Mouse (Mus musculus) kidney, embryonic 15.5 days (tissue): ENCODE data around the gene A3galt2. TPM values are rescaled to one million over a fixed set of nuclear protein-coding genes. Genes with fewer than 3 reads are reported as not detected.
A peak's percentile ranks its signal among the peaks of the same experiment; 100 is the strongest.

Experiments used
- ATAC-seq: fragments of 200-750 bp; cut with Nextera tagmentation; replicated peaks from 2 replicates; pipeline ENCODE4 v1.8.0; 2017; ENCODE audit warnings: moderate TSS enrichment; ENCODE audit not compliant: low FRiP score
- H3K27ac ChIP-seq: fragments of 300-500 bp; sonication (generic); 2 replicates; pipeline ENCODE4 v1.5.1; 2015; ENCODE audit warnings: mild to moderate bottlenecking, inconsistent platforms
- H3K27me3 ChIP-seq: fragments of 300-500 bp; sonication (generic); 2 replicates; pipeline ENCODE4 v1.6.1; 2015; ENCODE audit warnings: inconsistent platforms
- H3K36me3 ChIP-seq: fragments of 300-500 bp; sonication (generic); 2 replicates; pipeline ENCODE4 v1.6.1; 2015; ENCODE audit warnings: inconsistent platforms
- H3K4me1 ChIP-seq: fragments of 300-500 bp; sonication (generic); 2 replicates; pipeline ENCODE4 v1.6.1; 2015; ENCODE audit warnings: inconsistent platforms
- H3K4me2 ChIP-seq: fragments of 300-500 bp; sonication (generic); 2 replicates; pipeline ENCODE4 v1.6.1; 2015; ENCODE audit warnings: moderate library complexity, mild to moderate bottlenecking, inconsistent platforms
- H3K4me3 ChIP-seq: fragments of 300-500 bp; sonication (generic); replicated peaks from 2 replicates; pipeline ENCODE4 v1.5.1; 2015; ENCODE audit warnings: mild to moderate bottlenecking, inconsistent platforms
- H3K9ac ChIP-seq: fragments of 300-500 bp; sonication (generic); 2 replicates; pipeline ENCODE4 v1.6.1; 2015; ENCODE audit warnings: mild to moderate bottlenecking, inconsistent platforms
- H3K9me3 ChIP-seq: fragments of 300-500 bp; sonication (generic); replicated peaks from 2 replicates; pipeline ENCODE4 v1.6.1; 2016; ENCODE audit warnings: inconsistent platforms
- WGBS: fragments of 180-500 bp; shearing (Covaris S2); methylation state at CpG from one replicate; pipeline ENCODE4 v1.1.7; 2015; ENCODE audit warnings: mixed read lengths; 5-methylcytosine and 5-hydroxymethylcytosine counted together
- polyA plus RNA-seq: library from polyadenylated mRNA; unstranded; fragments of >200 nt; fragmentation: Nextera tagmentation; extraction: Ambion mirVana; gene quantifications from 2 replicates; pipeline ENCODE4 v1.2.1, GENCODE M21; 2015

A3galt2 gene
- polyA plus RNA-seq, 1 experiment from 2014 or later: 0.22 TPM

GRCm38 (mm10) chr4:128743031-128743626 is 12.0 kb upstream of the A3galt2 start:
- Histone ChIP-seq H3K36me3 (peaks cover 56% of the 10 kb centered on the region), H3K4me1 (peaks cover 25% of the 10 kb centered on the region), H3K27ac (peak overlapping the region; percentile 55), H3K4me2 (no peak overlapping the region), H3K4me3 (no peak overlapping the region), H3K9ac (no peak overlapping the region), H3K27me3 (no peaks in the 10 kb centered on the region), H3K9me3 (no peaks in the 10 kb centered on the region)
- no peak for ATAC-seq
- WGBS: 75% methylated on average over 12 of the region's 12 CpGs

GRCm38 (mm10) chr4:128745160-128745559 is 10.0 kb upstream of the A3galt2 start:
- 90% methylated on average over 8 of the region's 8 CpGs for WGBS
- Histone ChIP-seq H3K9me3 (no peaks in the 10 kb centered on the region), H3K4me3 (no peak overlapping the region), H3K27me3 (no peaks in the 10 kb centered on the region), H3K4me2 (no peak overlapping the region), H3K4me1 (peaks cover 20% of the 10 kb centered on the region), H3K36me3 (peaks cover 76% of the 10 kb centered on the region), H3K9ac (no peak overlapping the region), H3K27ac (no peak overlapping the region)
- no peak for ATAC-seq

- Histone ChIP-seq H3K4me3 (no peak overlapping the region), H3K4me1 (peaks cover 3% of the 10 kb centered on the region; the same call in 1 of the 2 replicates), H3K9me3 (no peaks in the 10 kb centered on the region), H3K27ac (no peak overlapping the region), H3K27me3 (no peaks in the 10 kb centered on the region), H3K36me3 (peaks cover 99% of the 10 kb centered on the region), H3K9ac (no peak overlapping the region), H3K4me2 (no peak overlapping the region)
- 85% methylated on average over 22 of the region's 22 CpGs for WGBS
- ATAC-seq: no peak
Measured at GRCm38 (mm10) chr4:128747614-128748270, 7.4 kb upstream of the A3galt2 start.

GRCm38 (mm10) chr4:128748309-128748708 is 6.9 kb upstream of the A3galt2 start:
- H3K27me3 ChIP-seq: no peaks in the 10 kb centered on the region
- no peaks in the 10 kb centered on the region for H3K4me1 ChIP-seq
- 91% methylated on average over 7 of the region's 7 CpGs for WGBS
- no peak for ATAC-seq
- no peak overlapping the region for H3K4me2 ChIP-seq
- peaks cover 99% of the 10 kb centered on the region for H3K36me3 ChIP-seq
- H3K4me3 ChIP-seq: no peak overlapping the region
- H3K27ac ChIP-seq: no peak overlapping the region
- H3K9ac ChIP-seq: no peak overlapping the region
- H3K9me3 ChIP-seq: no peaks in the 10 kb centered on the region

- Histone ChIP-seq H3K9ac (no peak overlapping the region), H3K4me2 (no peak overlapping the region), H3K4me3 (no peak overlapping the region), H3K9me3 (no peaks in the 10 kb centered on the region), H3K27ac (no peak overlapping the region), H3K27me3 (no peaks in the 10 kb centered on the region), H3K36me3 (peaks cover 88% of the 10 kb centered on the region), H3K4me1 (peaks cover 5% of the 10 kb centered on the region; the same call in 1 of the 2 replicates)
- ATAC-seq: no peak
- 68% methylated on average over 5 of the region's 5 CpGs for WGBS
Measured at GRCm38 (mm10) chr4:128751006-128751405, 4.2 kb upstream of the A3galt2 start.

- Histone ChIP-seq H3K27me3 (no peaks in the 10 kb centered on the region), H3K4me1 (peaks cover 5% of the 10 kb centered on the region; the same call in 1 of the 2 replicates), H3K4me3 (no peak overlapping the region), H3K36me3 (peaks cover 76% of the 10 kb centered on the region), H3K9ac (no peak overlapping the region), H3K27ac (no peak overlapping the region), H3K9me3 (no peaks in the 10 kb centered on the region), H3K4me2 (no peak overlapping the region)
- no peak for ATAC-seq
- 84% methylated on average over 13 of the region's 13 CpGs for WGBS
Measured at GRCm38 (mm10) chr4:128752031-128752757, 3.0 kb upstream of the A3galt2 start.

- Histone ChIP-seq H3K36me3 (peaks cover 62% of the 10 kb centered on the region), H3K4me2 (no peak overlapping the region), H3K27me3 (no peaks in the 10 kb centered on the region), H3K4me1 (peaks cover 9% of the 10 kb centered on the region; the same call in 1 of the 2 replicates), H3K9ac (no peak overlapping the region), H3K4me3 (no peak overlapping the region), H3K9me3 (no peaks in the 10 kb centered on the region), H3K27ac (no peak overlapping the region)
- no peak for ATAC-seq
- WGBS: 88% methylated on average over 7 of the region's 7 CpGs
Measured at GRCm38 (mm10) chr4:128753571-128753970, 1.6 kb upstream of the A3galt2 start.

- H3K27me3 ChIP-seq: no peaks in the 10 kb centered on the region
- WGBS: 73% methylated on average over 7 of the region's 7 CpGs
- H3K36me3 ChIP-seq: peaks cover 39% of the 10 kb centered on the region
- H3K4me2 ChIP-seq: no peak overlapping the region
- H3K9me3 ChIP-seq: no peaks in the 10 kb centered on the region
- ATAC-seq: no peak; the same call in 1 of the 2 replicates
- H3K27ac ChIP-seq: no peak overlapping the region
- H3K4me1 ChIP-seq: peaks cover 20% of the 10 kb centered on the region
- no peak overlapping the region for H3K4me3 ChIP-seq
- H3K9ac ChIP-seq: no peak overlapping the region
Measured at GRCm38 (mm10) chr4:128755900-128756299, 736 bp downstream of the A3galt2 start.

- 51% methylated on average over 5 of the region's 5 CpGs for WGBS
- ATAC-seq: peak; percentile 54; the same call in 1 of the 2 replicates
- H3K9me3 ChIP-seq: peaks cover 13% of the 10 kb centered on the region
Measured at GRCm38 (mm10) chr4:128759214-128759613, 4.0 kb downstream of the A3galt2 start.

GRCm38 (mm10) chr4:128760029-128760428 is 4.9 kb downstream of the A3galt2 start:
- 91% methylated on average over 6 of the region's 6 CpGs for WGBS
- Histone ChIP-seq H3K4me3 (no peak overlapping the region), H3K9me3 (peaks cover 14% of the 10 kb centered on the region), H3K27ac (no peak overlapping the region), H3K4me2 (no peak overlapping the region), H3K4me1 (peaks cover 19% of the 10 kb centered on the region), H3K27me3 (no peaks in the 10 kb centered on the region), H3K36me3 (peaks cover 5% of the 10 kb centered on the region), H3K9ac (no peak overlapping the region)
- no peak for ATAC-seq

More at GRCm38 (mm10) chr4:128759214-128759613, 4.0 kb downstream of the A3galt2 start:
- H3K4me2 ChIP-seq: no peak overlapping the region
- no peaks in the 10 kb centered on the region for H3K27me3 ChIP-seq
- no peak overlapping the region for H3K4me3 ChIP-seq
- 0 out of 2 replicates have a peak overlapping the region, but pooled peaks have one; percentile 18 for H3K27ac ChIP-seq
- no peak overlapping the region for H3K9ac ChIP-seq
- H3K36me3 ChIP-seq: peaks cover 9% of the 10 kb centered on the region
- peaks cover 20% of the 10 kb centered on the region for H3K4me1 ChIP-seq

GRCm38 (mm10) chr4:128766929-128767328 is 11.8 kb downstream of the A3galt2 start:
- no peak overlapping the region for H3K4me2 ChIP-seq
- H3K4me3 ChIP-seq: no peak overlapping the region
- H3K9ac ChIP-seq: no peak overlapping the region
- H3K9me3 ChIP-seq: peaks cover 14% of the 10 kb centered on the region
- no peaks in the 10 kb centered on the region for H3K27me3 ChIP-seq
- peaks cover 14% of the 10 kb centered on the region; the same call in 1 of the 2 replicates for H3K4me1 ChIP-seq
- 0 out of 2 replicates have a peak, but pooled peaks cover 4% of the 10 kb centered on the region for H3K36me3 ChIP-seq
- ATAC-seq: no peak
- WGBS: 94% methylated on average over 20 of the region's 20 CpGs
- no peak overlapping the region for H3K27ac ChIP-seq

- peaks cover 14% of the 10 kb centered on the region for H3K36me3 ChIP-seq
- no peak overlapping the region for H3K4me2 ChIP-seq
- ATAC-seq: no peak
- peaks cover 14% of the 10 kb centered on the region; the same call in 1 of the 2 replicates for H3K4me1 ChIP-seq
- no peak overlapping the region for H3K4me3 ChIP-seq
- H3K9ac ChIP-seq: no peak overlapping the region
- no peak overlapping the region for H3K27ac ChIP-seq
- H3K27me3 ChIP-seq: no peaks in the 10 kb centered on the region
- WGBS: 77% methylated on average over 13 of the region's 13 CpGs
- H3K9me3 ChIP-seq: peaks cover 10% of the 10 kb centered on the region
Measured at GRCm38 (mm10) chr4:128768120-128768519, 13.0 kb downstream of the A3galt2 start.
